Mouse (Mus musculus) lung, postnatal 0 days (tissue): ENCODE results near the gene Apoc1.

Source experiments
- CTCF ChIP-seq: IDR thresholded peaks from 2 replicates; pipeline ENCODE4 v1.5.1; 2016; ENCODE audit warnings: antibody characterized with exemption, mild to moderate bottlenecking
- EP300 ChIP-seq: IDR thresholded peaks from 2 replicates; pipeline ENCODE4 v1.6.1; 2016; ENCODE audit warnings: antibody characterized with exemption, mild to moderate bottlenecking, control low read depth

GRCm38 (mm10) chr7:19736389-19737057 is 44.1 kb upstream of the Apoc1 start:
- TF ChIP-seq CTCF (no peak), EP300 (no peak)
